Mouse (Mus musculus) ZHBTc4 (cell line): ENCODE measurements around the gene Pid1.
A peak's percentile ranks its signal among the peaks of the same experiment; 100 is the strongest.

Experiments used
- DNase-seq: peaks from one replicate; pipeline ENCODE4 v3.0.0-alpha.2; 2011; ENCODE audit warnings: low read depth, low spot score

The Pid1 gene

GRCm38 (mm10) chr1:84186756-84187437 lies 177.1 kb downstream of the Pid1 start:
- no peak for DNase-seq

DNA sequence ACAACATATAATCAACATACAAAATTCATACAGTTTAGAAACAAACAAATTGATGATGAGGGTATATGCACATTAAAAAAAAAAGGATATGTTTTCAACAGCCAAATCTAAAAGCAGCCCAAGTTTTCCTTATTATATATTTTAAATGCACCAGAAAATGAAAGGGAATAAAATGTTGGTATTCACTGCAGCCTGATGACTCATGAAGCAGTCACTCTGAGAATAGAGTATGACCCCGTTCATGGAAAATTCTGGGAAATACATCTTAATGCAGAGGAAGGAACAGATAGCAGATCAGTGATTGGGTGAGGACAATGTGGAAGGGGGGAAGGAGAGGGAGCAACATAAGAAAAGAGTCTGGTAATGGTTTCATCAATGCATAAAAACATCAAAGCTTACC lies 186.3 kb downstream of the Pid1 start:
- DNase-seq = no peak

DNA sequence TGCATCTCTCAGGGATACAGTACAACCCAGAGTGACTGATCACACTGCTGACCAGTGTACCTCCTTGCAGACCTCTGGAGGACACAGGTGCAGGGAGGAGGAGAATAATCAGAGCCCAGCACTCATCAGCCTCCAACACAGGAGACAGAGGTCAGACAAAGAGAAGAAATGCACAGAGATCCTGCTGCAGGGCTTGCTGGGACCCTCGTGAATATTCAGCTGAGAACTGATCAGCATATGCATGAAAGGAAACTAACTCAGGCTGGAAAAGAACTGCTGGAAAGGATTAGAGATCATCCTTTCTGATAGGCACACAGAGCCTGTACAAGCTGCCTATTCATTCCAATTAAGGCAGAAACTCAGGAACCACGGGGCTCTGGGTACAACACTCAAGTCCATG lies 186.9 kb downstream of the Pid1 start:
- DNase-seq = peak; percentile 73

- DNase-seq = no peak
These were observed 191.0 kb downstream of the Pid1 start for GRCm38 (mm10) chr1:84172941-84173340.

DNA sequence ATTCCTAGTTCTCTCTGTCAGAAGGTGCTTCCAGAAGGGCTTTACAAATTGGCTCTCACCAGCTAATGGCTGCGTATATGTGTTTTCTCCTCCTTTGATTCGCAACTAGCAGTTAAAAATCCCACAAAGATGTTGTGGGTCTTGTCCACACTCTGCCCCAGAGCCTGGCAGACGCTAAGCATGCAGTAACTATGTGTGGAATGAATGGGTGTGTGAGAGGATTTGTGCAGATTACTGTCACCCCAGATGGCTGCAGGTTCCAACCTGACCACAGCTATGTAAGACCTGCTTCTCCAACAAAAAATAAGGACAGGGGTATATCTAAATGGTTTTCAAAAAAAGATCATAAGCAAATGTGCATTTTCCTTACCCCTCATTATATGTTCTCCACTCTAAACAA lies 206.2 kb downstream of the Pid1 start:
- DNase-seq = no peak

- no peak for DNase-seq
These were observed 208.4 kb downstream of the Pid1 start for GRCm38 (mm10) chr1:84155585-84155930.

GRCm38 (mm10) chr1:84154725-84155584 lies 209.0 kb downstream of the Pid1 start:
- DNase-seq = no peak

GRCm38 (mm10) chr1:84153943-84154342 lies 210.0 kb downstream of the Pid1 start:
- peak; percentile 88 for DNase-seq

- DNase-seq = no peak
These were observed 222.4 kb downstream of the Pid1 start for GRCm38 (mm10) chr1:84141561-84141960.

DNA sequence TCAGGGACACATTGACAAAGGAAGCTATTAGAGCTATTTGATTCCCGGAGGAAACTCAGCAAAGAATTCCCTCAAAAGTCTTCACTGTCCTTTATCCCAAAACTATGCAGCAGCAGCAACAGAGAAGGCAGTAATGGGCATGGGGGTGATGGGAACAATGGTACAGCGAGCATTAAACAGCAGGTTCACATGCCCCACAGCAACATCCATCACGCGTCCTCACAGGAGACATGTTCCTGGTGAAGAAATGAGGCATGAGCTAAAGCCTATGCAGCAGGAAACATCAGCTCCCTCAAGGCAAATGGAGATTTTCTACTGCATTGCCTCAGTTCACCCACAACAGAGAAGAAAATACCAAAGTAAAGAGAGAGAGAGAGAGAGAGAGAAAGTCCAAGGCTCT lies 231.5 kb downstream of the Pid1 start:
- DNase-seq = no peak

DNA sequence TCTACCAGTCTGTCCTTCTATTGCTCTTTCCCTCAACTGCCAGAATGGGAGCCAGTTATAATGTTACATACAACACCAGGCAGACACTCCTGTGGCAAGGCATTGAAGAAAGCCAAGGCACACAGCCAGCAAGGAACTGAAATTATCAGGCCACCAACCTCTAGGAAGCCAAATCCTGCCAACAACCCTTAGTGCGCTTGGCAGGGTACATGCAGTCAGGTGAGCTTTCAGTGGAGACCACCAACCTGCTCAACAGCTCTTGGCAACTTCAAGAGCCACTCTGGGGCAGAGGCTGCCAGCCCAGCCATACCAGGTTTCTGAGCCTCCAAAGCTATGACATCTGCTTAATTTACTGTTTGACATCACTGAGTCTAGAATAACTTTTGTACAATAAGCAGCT lies 232.2 kb downstream of the Pid1 start:
- DNase-seq = no peak

DNA sequence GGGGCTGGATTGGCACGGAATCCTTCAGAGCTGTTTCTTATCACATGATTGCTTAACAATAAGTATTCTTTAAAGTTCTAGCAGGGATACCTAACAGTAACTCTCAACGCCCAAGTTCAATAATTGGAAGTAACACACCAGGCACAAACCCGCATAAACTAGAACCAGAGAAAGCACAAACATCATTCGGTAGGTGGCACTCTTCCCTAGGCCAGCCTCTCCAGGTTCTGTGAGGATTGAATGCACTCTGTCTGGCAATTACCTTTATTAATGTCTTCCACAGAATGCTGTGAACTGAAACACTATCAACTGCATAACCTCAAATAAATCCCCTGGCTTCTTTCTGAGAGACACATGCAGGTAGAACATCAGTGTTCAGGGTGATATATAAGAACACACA lies 235.5 kb downstream of the Pid1 start:
- peak; percentile 29 for DNase-seq

- no peak for DNase-seq
These were observed 244.7 kb downstream of the Pid1 start for GRCm38 (mm10) chr1:84119306-84119705.

GRCm38 (mm10) chr1:84106756-84107155 lies 257.2 kb downstream of the Pid1 start:
- DNase-seq = no peak

DNA sequence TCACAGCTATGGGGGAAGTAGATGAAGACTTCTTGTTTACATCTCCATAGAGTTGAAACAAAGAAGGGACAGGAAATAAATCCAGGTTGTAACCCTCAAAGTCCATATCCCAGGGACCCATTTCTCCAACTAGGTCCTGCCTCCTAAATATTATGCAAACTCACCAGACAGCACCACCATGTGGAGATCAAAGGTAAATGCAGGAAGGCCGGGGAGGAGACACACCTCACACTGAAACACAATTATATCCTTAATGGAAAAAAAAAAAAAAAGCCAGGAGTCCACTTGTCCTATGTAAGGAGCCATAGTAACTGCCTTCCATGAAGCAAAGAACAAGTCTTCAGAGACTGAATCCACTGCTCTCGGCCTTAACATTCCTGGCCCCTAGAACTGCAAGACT lies 261.9 kb downstream of the Pid1 start:
- DNase-seq = peak; percentile 54

DNA sequence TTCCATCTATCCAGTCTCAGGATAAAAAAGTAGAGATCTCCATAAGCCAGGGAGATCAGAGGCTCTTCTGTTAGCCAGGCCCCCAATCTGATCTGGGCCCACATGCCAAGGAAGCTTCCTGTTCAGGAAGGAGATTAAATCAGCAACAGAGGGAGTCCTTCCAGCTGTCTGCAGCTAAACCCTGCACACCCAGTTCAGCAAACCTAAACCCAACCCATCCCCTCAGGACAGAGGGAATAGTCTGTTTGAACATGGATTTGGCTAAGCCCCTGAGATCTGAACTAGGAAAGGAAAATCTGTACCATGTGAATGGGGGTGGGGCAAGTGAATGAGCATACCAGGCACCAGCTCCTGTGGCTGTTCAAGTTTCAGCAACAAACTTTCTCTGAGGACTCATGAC lies 266.6 kb downstream of the Pid1 start:
- no peak for DNase-seq

DNA sequence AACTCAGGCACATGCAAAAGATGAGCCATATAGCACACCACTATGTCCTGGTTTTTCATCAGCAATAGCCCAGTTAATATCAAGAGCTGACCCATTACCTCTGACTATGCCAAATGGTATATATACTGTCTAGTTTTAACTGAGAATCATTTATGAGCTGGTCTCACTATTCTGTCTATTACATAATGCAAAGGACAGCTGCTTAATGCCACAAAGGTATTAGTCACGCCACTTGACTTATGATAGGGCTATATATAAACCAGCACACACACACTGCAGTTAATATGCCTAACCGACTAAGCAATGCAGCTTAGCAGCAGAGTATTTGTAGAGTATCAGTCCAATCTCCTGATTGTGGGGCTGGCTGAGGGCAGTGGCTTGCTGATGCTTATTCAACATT lies 270.7 kb downstream of the Pid1 start:
- no peak for DNase-seq

DNA sequence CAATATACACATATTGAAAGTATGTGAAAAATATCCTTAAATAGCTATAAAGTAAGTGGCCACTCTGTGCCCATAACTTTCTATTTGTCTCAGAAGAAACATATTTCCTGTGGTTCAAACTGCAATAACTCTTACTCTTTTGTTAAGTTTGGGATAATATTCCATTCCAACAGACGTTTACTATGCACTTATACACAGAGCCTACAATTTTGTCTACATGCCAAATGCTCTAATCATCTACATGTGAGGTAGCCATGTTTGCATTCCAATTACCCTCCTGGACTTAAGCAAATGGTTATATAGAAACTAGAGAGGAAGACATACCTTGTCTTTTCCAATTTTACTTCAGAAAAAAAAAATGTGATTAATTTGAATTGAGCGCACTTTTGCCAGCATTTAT lies 274.3 kb downstream of the Pid1 start:
- no peak for DNase-seq

DNA sequence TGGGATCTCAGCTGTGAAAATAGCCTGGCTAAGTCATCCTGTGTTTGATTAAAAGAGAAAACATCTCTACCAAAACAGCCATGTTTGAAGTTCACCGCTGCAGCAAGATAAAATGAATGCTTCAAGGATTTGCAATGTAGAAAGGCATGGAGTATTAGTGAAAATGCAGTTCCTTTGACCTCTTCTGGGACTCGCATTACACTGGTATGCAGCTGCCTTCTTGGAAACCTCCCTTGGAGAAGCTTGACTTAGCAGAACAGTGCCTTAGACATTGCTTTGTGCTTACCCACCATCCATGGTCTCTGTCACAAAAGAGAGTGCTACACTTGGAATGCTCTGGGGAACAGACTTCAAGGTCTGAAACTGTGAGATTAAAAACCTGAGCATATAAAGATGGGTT lies 276.0 kb downstream of the Pid1 start:
- DNase-seq = no peak

GRCm38 (mm10) chr1:84087325-84087724 lies 276.7 kb downstream of the Pid1 start:
- no peak for DNase-seq

- no peak for DNase-seq
These were observed 277.5 kb downstream of the Pid1 start for GRCm38 (mm10) chr1:84086486-84086885.

GRCm38 (mm10) chr1:84085361-84085760 lies 278.6 kb downstream of the Pid1 start:
- no peak for DNase-seq

DNA sequence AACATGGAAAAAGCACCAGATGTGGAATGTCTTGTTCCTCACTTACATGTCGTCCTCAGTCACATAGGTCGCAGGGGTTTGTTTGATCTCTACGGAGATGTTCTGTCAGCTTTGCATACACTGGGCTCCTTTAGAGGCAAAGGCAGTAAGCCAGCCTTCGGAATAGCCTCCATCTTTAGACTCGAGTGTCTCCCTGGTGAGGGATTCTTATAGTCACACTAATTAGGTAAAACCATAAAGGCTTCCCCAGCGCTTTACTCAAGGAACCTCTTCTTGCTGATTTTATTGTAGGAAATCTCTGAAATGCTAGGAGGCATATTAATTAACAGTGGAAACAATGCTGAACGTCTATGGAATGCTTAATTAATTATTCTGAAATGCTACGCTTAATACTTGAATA lies 284.4 kb downstream of the Pid1 start:
- DNase-seq = no peak
